Mouse (Mus musculus) megakaryocyte, embryonic 14.5 days (primary cell): ENCODE results near the gene Adssl1.

ENCODE experiments used
- FLI1 ChIP-seq: IDR thresholded peaks from 2 replicates; pipeline ENCODE4 v1.6.1; 2012; ENCODE audit warnings: low read length, inconsistent platforms, mixed read lengths
- GATA1 ChIP-seq: IDR thresholded peaks from 3 replicates; pipeline ENCODE4 v1.6.1; 2012; ENCODE audit warnings: mixed read lengths, low read length, inconsistent platforms, borderline replicate concordance

GRCm38 (mm10) chr12:112576749-112577148, 43.1 kb upstream of the Adssl1 start:
- no peak for TF ChIP-seq GATA1
- TF ChIP-seq FLI1, result no peak
